Mouse (Mus musculus): Measurements from ENCODE around the gene Cntn5.

Gene Cntn5

DNA sequence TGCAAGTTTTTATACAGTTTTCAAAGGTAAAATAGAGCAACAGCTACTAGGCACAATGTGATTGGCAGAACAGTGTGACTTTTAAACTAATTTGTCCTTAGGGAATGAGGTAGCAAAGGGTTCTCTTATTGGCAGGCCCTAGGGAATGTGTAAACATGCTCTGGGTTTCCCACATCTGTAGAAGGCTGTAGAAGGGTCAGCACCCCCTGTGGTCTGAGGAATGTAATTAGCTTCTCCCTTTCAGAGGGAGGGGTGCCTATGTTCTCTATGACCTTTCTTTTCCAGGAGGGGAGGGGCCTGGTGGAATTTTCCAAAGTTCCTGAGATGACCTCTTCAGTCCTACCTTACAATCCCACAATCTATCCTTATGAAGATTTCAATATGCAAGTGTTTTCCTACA is 673.6 kb downstream of the Cntn5 start:
- no peak for ATAC-seq (ENCODE audit: low TSS enrichment)

DNA sequence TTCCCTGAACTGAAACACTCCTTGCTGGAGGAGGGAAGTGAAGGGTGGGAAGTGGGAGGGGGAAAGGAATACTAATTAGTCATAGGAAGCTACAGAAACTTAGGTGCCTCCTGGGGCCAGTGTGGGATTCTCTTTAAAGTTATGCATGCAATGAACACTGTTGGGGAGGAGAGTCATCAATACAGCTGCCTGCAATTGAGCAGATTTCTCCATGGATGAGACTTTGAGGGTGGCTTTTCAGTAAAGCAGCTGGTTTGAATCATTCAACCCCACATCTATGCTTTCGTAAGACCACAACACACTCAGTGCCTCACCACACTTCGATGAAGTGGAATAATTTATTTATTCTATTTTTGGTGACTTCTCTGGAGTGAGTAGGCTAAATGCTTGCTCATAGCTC is 674.9 kb downstream of the Cntn5 start:
- peak; percentile 78 for ATAC-seq (ENCODE audit: low TSS enrichment)

DNA sequence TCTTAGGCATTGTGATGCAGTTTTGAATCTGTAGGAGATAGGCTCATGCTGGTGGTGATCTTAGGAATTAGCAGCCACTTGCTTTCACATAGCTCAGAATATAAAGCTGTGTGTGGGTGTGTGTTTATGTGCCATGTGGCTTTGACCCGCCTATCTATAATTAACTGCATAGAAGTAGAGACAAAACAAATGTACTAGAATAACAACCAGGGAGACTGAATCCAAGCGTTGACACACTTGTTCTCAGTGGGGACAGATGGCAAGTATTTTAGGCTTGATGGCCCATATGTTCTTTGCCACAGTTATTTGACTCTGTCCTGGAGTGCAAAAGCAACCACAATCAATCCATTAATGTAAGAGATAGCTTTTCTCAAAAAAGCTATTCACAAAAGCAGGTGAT is 678.6 kb downstream of the Cntn5 start:
- ATAC-seq (ENCODE audit: low TSS enrichment), result peak; percentile 91

DNA sequence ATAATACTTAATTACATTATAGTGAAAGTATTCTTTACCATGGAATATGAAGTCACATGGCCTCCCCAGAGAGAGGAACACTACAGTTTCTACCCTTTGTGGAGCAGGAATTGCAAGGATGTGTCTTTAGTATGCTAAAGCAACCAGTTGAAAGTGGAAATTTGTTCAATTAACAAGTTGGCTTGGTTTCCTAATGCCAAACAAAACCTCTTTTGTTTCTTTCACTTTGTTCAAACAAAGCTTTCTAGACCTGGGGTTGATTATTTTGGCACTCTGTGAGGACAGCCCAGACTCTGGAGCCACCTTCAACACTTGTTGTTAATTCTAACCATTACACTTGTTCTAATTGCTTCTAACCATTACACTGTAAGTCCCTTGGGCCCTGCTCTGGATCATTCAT is 718.5 kb downstream of the Cntn5 start:
- ATAC-seq (ENCODE audit: low TSS enrichment), result peak; percentile 59

DNA sequence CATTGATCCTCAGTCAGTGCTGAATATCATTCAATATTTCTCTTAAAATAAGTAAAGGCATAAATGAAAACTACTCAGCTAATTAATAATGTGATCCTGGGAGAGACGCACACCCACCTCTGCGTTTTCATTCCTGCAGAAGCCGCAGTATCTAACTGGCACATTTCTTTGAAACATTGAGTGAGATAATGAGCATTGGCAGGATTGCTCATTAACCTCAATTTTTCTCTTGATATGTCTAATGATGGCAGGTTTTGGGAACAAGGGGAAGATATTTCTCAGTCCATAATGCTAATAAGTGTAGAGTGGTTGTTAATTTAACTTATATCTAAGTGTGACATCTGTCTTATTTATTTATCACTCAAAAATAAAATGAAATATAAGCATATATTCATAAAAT is 734.0 kb downstream of the Cntn5 start:
- no peak for ATAC-seq (ENCODE audit: low TSS enrichment)

DNA sequence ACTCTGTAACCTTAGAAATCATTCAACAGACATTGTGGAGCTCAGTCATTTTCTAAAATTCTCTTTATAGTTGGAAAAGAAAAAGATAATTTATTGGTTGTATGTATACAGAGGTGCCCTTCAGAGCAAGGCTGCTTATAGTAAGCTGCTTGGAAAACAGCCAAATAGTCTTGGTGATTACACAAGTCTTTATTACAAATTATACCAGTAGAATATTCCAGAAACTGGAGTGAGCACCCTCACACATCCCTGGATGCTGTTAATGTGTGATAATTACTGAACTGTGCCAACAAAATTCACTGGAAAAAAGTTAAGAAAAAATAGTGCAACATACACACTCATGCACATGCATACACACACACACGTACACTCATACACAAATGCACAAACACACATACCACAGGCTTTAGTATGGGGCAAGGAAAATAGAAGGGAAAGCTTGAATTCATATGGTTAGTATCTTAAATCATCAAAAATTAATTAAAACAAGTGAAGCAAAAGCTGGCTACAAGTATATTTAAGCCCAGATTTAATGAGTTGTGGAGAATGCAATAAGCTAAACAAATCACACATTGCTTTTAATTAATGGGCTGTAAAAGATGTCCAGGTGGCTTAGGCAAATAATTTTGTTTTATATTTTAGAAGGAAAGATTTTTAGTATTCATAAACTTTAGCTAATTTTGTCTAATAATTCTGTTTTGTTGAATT is 783.1 kb downstream of the Cntn5 start:
- no peak for ATAC-seq (ENCODE audit: low TSS enrichment)

DNA sequence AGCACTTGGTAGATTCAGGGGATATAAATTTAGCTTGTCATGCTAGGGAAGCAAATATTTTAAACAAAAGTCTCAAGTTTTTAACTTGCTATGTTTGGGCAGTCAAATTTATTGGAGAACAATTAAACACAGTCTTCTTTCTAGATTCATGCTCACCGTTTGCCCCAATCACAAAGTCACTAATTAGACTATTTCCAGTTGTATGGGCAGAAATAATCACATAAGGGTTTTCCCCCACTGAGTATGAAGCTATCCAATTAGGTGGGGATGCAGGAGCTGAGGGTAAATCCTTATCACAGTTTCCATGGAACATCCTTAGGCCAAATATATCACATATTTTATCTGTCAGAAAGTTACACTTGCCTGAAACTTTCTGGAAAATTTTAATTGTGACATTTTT is 788.0 kb downstream of the Cntn5 start:
- no peak for ATAC-seq (ENCODE audit: low TSS enrichment)

DNA sequence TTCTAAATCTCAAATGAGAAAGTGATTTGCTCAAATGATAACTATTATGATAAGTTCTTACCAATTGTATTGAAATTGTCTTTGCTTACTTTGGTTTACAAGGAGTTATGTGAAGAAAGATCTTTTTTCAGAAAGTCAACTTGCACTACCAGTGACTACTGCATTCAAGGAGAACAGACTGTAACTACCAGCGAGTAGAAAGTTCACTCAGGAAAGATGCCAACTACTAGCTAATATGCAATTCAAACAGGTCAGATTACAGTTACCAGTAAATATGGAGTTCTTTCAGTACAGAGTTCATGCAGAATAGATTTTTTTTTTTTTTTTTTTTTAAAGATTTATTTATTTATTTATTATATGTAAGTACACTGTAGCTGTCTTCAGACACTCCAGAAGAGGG is 795.4 kb downstream of the Cntn5 start:
- no peak for ATAC-seq (ENCODE audit: low TSS enrichment)

DNA sequence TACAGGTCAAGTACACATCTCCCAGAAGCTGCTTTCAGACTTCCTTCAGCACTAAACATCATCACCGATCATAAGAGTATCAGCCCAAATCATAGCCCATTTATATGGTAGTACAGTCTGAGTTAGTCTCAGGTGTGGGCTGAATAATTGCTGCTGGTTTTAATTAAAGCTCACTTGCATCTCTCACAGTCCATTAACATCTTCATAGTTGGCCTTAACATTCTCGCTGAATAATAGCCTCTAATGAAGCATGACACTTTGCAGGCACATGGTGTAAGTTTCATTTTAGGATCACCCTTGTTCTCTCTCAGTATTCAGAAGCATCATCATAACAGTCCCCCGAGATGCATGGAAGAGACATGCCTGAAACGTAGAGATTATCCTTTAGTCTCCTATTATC is 796.7 kb downstream of the Cntn5 start:
- ATAC-seq (ENCODE audit: low TSS enrichment), result no peak

DNA sequence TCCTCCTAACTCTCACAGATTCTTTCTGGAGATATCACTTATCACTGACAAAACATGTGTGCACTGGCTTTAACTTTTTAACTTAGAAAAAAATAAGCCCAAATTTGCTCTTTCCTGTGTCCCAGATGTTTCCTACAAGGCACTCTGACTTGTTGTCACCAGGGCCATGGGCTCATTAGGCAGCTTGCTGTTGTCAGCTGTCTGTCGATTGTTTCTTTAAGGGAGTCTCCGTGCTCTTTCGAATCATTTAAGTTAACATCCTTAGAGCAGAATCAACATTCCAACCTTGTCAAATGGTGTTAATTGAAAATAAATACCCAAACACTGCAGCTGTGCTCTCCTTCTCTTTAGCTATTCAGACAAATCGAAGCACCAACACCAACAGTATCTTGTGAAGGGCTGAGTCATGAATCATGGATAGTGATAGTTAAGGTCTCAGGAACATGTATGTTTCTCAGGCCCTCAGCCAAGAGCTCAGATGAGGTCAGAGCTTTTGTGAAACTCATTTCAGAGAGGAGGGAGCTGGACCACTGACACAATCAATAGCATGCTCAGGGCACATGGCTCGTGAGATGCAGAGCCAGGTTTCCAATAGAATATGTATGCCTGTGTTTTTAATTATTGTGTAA is 802.6 kb downstream of the Cntn5 start:
- ATAC-seq (ENCODE audit: low TSS enrichment), result no peak

DNA sequence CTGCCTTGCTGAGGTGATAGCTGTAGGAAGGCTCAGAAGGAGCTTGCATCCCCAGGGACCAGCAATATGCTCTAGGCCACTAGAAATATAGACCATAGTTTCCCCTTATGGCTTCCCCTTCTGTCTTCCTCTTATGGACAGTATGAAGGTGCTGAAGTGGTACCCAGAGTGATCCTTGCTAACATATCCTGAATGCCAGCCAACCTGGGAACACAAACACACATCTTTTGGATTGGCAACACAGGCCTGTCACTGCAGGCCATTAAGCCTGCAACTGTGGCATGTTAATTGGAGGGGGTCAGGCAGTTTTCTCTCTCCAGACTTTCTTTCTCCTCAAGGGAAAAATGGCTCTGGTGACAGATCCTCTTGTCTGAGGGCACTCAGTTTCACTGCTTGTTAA is 828.3 kb downstream of the Cntn5 start:
- no peak for ATAC-seq (ENCODE audit: low TSS enrichment)

DNA sequence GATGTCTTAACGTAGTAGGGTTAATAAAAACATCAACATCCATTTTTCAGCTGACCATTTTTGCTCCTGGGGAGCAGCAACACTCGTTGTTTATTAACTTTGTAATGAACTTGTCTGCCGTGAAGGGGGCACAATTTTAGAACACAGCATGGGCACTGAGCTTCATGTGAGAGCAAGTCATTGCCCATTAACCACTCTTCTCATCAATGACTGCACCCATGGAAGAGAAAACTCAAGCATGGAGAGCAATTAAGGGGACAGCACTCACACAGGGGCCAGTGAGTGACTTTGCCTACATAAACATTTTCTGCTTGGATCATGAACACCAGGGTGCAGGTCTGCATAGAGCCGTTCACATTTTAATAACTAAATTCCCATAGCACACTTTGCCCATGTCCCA is 831.2 kb downstream of the Cntn5 start:
- ATAC-seq (ENCODE audit: low TSS enrichment), result no peak

DNA sequence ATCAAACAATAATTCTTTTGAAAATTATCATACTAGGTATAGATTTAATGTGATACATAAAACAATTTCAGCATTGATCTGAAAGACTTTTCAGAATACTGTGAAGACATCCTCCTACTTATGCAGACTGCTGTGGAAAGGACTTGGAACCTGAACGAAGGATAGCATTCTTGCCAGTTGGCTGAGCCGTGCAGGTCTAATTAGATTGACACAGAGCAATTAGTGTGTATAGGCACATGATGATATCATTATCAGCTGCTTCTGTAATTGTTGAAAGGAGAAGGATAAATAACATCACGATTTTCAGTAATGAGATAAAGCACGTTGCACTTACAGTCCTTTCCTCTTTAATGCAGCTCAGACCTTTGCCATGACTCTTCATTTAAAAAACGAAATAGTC is 831.7 kb downstream of the Cntn5 start:
- no peak for ATAC-seq (ENCODE audit: low TSS enrichment)

DNA sequence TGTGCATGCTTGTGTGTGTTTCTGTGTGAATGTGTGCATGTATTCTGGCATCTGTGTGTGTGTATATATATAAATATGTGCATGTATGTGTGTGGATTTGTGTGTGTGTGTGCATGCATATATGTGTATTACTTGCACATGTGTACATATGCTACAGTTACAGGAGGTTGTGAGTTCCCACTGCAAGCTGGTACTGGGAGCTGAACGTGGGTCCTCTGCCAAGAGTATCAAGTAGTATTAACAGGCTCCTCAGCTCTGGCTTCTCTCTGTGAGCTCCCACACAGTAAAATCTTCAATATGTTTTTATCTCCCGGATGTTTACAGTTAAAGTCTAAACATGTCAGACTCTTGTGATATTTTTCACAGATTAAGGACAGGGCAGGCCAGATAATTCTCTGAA is 833.3 kb downstream of the Cntn5 start:
- no peak for ATAC-seq (ENCODE audit: low TSS enrichment)

DNA sequence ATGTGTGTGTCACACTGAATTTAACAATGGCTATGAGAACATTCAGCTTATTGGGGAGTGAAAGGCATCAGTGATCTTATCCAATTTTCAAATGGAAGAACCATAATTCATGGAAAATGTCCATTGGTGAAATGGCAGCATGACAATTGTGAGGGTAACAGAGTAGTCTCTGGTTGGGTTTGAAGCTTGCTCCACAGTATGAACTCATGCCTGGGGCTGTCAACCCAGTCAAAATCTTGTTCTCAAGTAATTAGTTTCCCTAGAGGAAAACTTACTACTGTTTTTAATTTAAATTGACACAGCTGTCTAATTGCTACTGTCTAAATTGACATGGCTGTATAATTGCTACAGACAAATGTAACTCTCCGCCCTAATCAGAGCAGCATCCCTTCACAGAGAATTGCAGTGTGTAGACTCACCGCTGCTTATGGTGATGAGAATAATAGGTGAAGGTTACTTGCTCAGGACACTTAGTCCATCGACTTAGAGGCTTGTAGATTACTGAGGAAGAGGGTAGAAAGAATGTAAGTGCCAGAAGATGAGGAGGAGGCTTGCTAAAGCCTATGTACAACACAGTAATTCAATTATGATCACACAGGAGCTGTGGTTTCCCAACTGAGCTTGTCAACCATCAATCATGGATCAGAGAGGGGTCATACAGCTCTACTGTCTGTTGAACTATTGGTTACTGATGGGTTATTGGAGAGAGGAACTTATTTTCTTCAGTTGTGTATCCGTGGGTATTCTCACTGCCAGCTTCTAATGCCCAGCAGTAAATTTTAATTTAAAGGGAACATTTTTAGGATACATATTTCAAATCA is 859.4 kb downstream of the Cntn5 start:
- no peak for ATAC-seq (ENCODE audit: low TSS enrichment)

DNA sequence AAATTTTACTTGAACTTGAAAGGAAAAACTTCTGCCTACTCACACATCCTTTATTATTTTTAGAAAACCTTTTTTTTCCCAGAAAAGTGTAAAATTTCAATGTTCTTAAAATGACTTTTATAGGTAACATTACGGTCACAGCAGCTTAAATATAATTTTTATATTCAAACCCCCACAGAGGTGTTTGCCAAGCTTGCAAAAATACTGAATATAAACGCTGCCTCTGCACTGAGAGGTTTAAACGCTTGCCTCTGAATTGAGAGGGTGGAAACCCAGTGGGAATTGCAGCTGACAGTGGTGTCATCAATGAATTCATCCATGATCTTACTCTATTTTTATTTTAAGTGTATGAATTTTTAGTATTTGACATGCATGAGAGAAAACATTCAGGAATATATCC is 861.6 kb downstream of the Cntn5 start:
- peak; percentile 76 for ATAC-seq (ENCODE audit: low TSS enrichment)

DNA sequence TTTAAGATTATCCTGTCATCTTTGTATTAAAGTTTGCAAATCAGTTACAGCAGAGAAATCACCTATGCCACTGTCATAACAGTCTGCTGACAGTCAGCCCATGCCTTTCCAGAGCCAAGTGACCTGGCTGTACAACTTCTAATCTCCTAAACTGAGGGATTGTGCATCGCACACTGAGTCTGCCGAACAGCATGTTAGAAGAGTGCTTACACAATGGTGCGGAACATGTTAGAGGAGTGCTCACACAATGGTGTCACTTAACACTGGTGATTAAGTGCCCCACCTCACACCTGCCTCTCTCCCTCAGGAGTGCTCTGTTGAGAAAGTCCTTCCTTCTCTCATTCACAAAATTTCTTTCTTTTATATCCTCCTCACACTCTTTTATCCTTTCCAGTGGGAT is 889.4 kb downstream of the Cntn5 start:
- no peak for ATAC-seq (ENCODE audit: low TSS enrichment)

DNA sequence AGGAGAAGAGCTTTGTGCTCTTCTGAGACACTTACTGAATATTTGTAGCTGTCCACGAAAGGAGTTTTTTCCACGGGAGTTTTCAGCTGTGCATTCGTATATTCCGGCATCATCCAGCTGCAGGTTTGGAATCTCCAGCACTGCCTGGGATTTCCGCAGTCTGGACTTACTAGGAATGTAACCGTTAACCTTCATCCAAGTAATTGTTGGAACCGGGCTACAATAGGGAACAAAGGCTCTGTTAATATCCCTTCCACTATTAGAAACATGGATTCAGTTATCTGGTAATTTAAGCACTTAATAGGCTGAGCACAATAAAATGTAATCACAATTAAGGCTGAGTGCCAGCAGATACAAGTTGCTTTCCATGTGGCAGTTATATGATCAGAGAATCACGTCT is 920.5 kb downstream of the Cntn5 start:
- no peak for ATAC-seq (ENCODE audit: low TSS enrichment)

DNA sequence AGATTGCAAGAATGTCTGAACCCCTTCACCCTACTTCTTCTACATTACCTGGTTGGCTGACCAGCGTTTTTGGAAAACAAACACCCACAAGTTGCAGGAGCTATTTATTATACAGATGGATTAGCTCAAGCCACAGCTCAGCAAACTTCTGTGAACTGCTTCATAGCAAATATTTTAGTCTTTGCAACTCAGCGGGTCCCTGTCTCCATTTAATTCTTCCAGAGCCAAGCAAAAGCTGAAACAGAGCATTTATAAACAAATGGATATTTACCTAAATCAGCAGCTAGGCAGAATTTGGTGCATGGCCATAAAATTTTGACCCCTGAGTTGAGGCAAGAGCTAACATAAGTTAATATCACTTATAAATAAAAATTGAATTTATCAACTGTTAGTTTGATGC is 921.4 kb downstream of the Cntn5 start:
- ATAC-seq (ENCODE audit: low TSS enrichment), result no peak

DNA sequence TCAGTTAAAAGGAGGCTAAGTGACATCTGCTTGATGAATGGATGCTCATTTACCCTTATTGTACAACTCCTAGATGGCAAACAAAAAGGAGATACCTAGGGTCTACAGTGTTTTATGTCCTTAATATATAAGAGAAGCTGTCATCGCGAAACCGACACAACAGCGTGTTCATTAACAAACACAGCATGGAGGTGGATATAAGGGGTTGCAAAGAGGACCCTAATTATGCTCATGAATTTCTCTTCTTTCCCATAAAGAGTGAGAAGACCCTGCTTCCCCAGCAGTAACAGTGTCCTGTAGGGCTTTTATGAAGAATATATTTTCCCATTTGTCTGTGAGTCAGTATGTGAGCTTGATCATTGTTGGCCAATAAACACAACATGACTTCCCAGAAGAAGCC is 939.2 kb downstream of the Cntn5 start:
- ATAC-seq (ENCODE audit: low TSS enrichment), result no peak

DNA sequence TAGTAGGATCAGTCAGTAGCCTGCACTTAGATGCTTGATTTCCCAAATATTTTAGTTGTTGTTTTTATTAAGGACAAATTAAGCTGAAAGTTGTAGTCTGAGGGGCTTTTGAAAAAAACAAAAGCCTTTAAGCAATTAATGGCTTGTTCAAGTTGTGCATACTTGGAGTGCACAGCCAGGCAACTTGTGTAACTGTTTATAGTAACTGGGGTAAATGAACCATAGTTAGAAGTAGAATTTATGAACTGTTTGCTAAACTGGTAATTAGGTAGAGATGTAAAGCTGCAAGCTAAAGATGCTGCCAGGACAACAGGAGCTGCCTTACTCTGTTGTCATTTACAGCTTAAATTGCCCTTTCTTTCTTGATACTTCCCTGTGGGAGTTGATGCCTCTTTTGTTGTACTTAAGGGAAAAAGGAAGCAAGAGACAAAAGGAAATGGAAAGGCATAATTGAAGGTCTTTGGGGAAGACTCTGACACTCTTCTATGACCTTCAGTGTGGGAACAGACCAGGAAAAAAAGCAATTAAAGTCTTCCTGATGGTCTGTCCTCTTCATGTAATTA is 943.9 kb downstream of the Cntn5 start:
- no peak for ATAC-seq (ENCODE audit: low TSS enrichment)

DNA sequence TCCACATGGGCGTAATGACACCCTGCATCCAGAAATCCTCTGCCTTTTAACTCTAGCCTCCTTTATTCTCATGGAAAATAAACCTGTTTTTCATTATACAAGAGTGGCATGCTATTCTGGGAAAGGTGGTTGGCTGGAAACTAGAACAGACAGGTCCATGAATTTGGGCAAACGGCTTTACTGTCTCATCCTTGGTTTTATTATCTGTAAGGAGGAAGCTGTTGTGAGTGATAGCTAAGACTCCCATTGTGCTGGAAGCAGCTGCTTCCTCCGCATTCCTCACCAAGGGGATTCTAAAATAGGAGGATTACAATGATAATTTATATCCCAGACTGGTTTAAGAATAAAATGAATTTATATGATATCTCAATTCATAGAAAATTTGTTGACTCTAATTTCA is 955.2 kb downstream of the Cntn5 start:
- peak; percentile 75 for ATAC-seq (ENCODE audit: low TSS enrichment)

DNA sequence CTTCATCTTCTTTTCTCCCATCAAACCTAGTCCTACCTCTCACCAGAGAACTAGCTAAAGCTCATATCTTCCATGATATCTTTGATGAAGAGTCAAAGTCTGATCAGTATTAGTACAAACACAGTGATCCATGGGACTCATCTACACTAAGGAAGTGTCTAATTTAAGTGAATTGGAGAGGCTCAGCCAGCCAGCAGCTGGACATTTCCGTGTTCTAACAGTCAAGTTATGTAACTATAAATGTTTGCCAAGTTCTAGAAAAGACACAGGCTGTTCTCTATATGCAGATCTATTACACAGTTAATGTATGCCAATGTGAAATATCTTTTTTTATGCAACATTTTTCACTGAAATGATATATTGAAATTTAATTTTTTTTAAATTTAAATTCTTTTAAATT is 959.7 kb downstream of the Cntn5 start:
- ATAC-seq (ENCODE audit: low TSS enrichment), result peak; percentile 59; the same call in 1 of the 2 replicates
